Mouse (Mus musculus) liver, embryonic 18 days (tissue): ENCODE data around the gene Cnnm3. TPM values are rescaled to one million over a fixed set of nuclear protein-coding genes. Genes with fewer than 3 reads are reported as not detected.

Source experiments
- polyA plus RNA-seq: library from polyadenylated mRNA; depleted of rRNA; stranded (reverse); fragments of >200 nt; gene quantifications from 2 replicates; pipeline ENCODE4 v1.2.3, GENCODE M21; 2012; rRNA removed

Gene Cnnm3
- polyA plus RNA-seq, result 4.0 and 4.5 TPM in 2 replicates

GRCm38 (mm10) chr1:36511289-36512021, at the start of gene Cnnm3:
Gene Cnnm3 (plus strand): TSS chr1:36511867.

GRCm38 (mm10) chr1:36471181-36472105, 40.2 kb upstream of the Cnnm3 start, which contains the start of gene Cnnm4:
Gene Cnnm4 (plus strand): TSS chr1:36471620.

GRCm38 (mm10) chr1:36536783-36537182, 25.1 kb downstream of the Cnnm3 start, which contains the start of gene Ankrd23:
Gene Ankrd23 (minus strand): TSS chr1:36536883.

GRCm38 (mm10) chr1:36539186-36539585, 27.5 kb downstream of the Cnnm3 start, which contains the start of gene Gm42417:
Gene Gm42417 (minus strand): TSS chr1:36539429.

GRCm38 (mm10) chr1:36546888-36547471, 35.3 kb downstream of the Cnnm3 start, which contains the start of gene Ankrd39:
Gene Ankrd39 (minus strand): TSS chr1:36547445.

GRCm38 (mm10) chr1:36558031-36558993, 46.6 kb downstream of the Cnnm3 start, which contains the start of gene Sema4c:
Gene Sema4c (minus strand): TSS chr1:36558349.

Other genes with a start within 250 kb of the Cnnm3 start
- 4.8 and 5.1 TPM in 2 replicates for gene Neurl3, start 237.2 kb upstream of the Cnnm3 start, polyA plus RNA-seq
- 2.9 and 3.4 TPM in 2 replicates for gene Arid5a, start 204.1 kb upstream of the Cnnm3 start, polyA plus RNA-seq
- gene Kansl3, start 142.7 kb upstream of the Cnnm3 start, polyA plus RNA-seq, result 12.1 and 14.2 TPM in 2 replicates
- 0.01 and 0.02 TPM in 2 replicates for gene Fer1l5, start 139.6 kb upstream of the Cnnm3 start, polyA plus RNA-seq
- 8.1 and 9.4 TPM in 2 replicates for gene Lman2l, start 66.6 kb upstream of the Cnnm3 start, polyA plus RNA-seq
- 0.81 and 0.95 TPM in 2 replicates for gene Cnnm4, start 40.2 kb upstream of the Cnnm3 start, polyA plus RNA-seq
- 4.4 and 5.0 TPM in 2 replicates for gene Ankrd23, start 25.0 kb downstream of the Cnnm3 start, polyA plus RNA-seq
- gene Gm42417, start 27.6 kb downstream of the Cnnm3 start, polyA plus RNA-seq, result 0.01 TPM in 1 of 2 replicates, not detected in the other
- gene Ankrd39, start 35.6 kb downstream of the Cnnm3 start, polyA plus RNA-seq, result 4.1 and 4.4 TPM in 2 replicates
- 4.4 and 4.8 TPM in 2 replicates for gene Sema4c, start 46.5 kb downstream of the Cnnm3 start, polyA plus RNA-seq
- gene Fam178b, start 171.3 kb downstream of the Cnnm3 start, polyA plus RNA-seq, result 0.20 and 0.24 TPM in 2 replicates
- gene Cox5b, start 179.6 kb downstream of the Cnnm3 start, polyA plus RNA-seq, result 323 and 332 TPM in 2 replicates
- not detected in 2 replicates for gene 4933424G06Rik, start 198.3 kb downstream of the Cnnm3 start, polyA plus RNA-seq
- gene Actr1b, start 202.6 kb downstream of the Cnnm3 start, polyA plus RNA-seq, result 27.9 and 30.4 TPM in 2 replicates
- 0.22 and 0.28 TPM in 2 replicates for gene Zap70, start 249.9 kb downstream of the Cnnm3 start, polyA plus RNA-seq